Mouse (Mus musculus) heart, postnatal 0 days (tissue): ENCODE results near the gene Fyb.

Source experiments
- CTCF ChIP-seq: IDR thresholded peaks from 2 replicates; pipeline ENCODE4 v1.5.1; 2016; ENCODE audit warnings: antibody characterized with exemption, control low read depth, low read depth
- EP300 ChIP-seq: IDR thresholded peaks from 2 replicates; pipeline ENCODE4 v1.6.1; 2016; ENCODE audit warnings: antibody characterized with exemption, low read depth

DNA sequence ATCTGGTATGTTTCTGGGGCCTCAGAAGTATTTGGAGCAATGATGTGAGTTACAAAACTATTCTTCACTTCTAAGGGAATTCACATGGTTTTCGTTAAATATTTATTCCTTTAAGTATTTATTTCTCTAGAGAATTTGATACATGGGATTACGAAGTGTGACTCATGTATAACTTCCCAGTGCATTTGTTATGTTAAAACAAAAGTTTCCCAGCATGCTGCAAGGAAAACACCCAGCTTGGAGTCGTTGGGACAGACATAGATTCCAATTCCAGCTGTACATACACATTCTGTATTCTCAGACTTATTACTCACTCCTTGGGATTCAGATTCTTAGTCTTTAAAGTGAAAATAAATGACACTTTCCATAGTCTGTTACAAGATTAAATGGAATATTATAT lies 112.8 kb downstream of the Fyb start:
- TF ChIP-seq CTCF (no peak), EP300 (no peak)
